Mouse (Mus musculus): ENCODE results near the gene Gm4297.
"Not testable (repeated sequence)": the region's sequence is repeated elsewhere in the genome, so short reads cannot be mapped to it uniquely, and the experiment has no call there.

Gm4297 gene

GRCm38 (mm10) chrX:24574795-24575194 lies at the start of gene Gm4297:
Gene Gm4297, minus strand, starts transcription at chrX:24574895.
- not testable (repeated sequence) for DNase-seq (ENCODE audit: low read depth, low spot score)
